Comparison of ENCODE assay signal across 20 mouse cellular contexts in genomic region chr1:172651288-172651987, GRCm38 (mm10). TPM values are rescaled to one million over a fixed set of nuclear protein-coding genes. Genes with fewer than 3 reads are reported as not detected.
"Had no signal": no experiment of that assay in that cellular context is flagged by ENCODE, and none has a peak within 500 bp of the region (broad histone marks: within the 10 kb centered on the region; RNA-seq: fewer than 3 reads in every experiment).

No protein-coding gene starts in this region.

- H3K4me3 ChIP-seq: limb, embryonic 13.5 days; neural tube, embryonic 12.5 days had no signal

- H3K27me3 ChIP-seq: limb, embryonic 13.5 days; neural tube, embryonic 12.5 days had no signal

- ATAC-seq: hindbrain, embryonic 16.5 days; inflammation-experienced regulatory T-cells, adult 6 months; intestine, postnatal 0 days; lung, postnatal 0 days had no signal

- H3K9me3 ChIP-seq: limb, embryonic 13.5 days; neural tube, embryonic 12.5 days had no signal

- H3K36me3 ChIP-seq: limb, embryonic 13.5 days; neural tube, embryonic 12.5 days had no signal

- H3K4me1 ChIP-seq: limb, embryonic 13.5 days; neural tube, embryonic 12.5 days had no signal

- H3K4me2 ChIP-seq: limb, embryonic 13.5 days; neural tube, embryonic 12.5 days had no signal

- DNase-seq: kidney, postnatal 10 days; lung, adult 2 months; lung, postnatal 36 days; midbrain, embryonic 14.5 days; thymus, adult 18-20 months; thymus, postnatal 25 days had no signal

- H3K9ac ChIP-seq: limb, embryonic 13.5 days; neural tube, embryonic 12.5 days had no signal

- H3K27ac ChIP-seq: limb, embryonic 13.5 days; neural tube, embryonic 12.5 days had no signal

RNA-seq across cellular contexts. Expression of gene Dusp23, which starts 18.7 kb away (rescaled TPM):
- total RNA-seq: neutrophil, adult 5-6 weeks had no signal

RNA-seq across cellular contexts. Expression of gene Crp, which starts 46.4 kb away (rescaled TPM):
- total RNA-seq: layer of hippocampus, postnatal 25 days; left cerebral cortex, adult 8-10 months; left cerebral cortex, postnatal 36 days; megakaryocyte progenitor cell, adult 5-6 weeks; monocyte, adult 5-6 weeks; neutrophil, adult 5-6 weeks had no signal
- polyA plus RNA-seq: hindbrain, embryonic 16.5 days; inflammation-experienced regulatory T-cells, adult 6 months; limb, embryonic 13.5 days; lung, adult 2 months; midbrain, embryonic 14.5 days; urinary bladder, adult 2 months had no signal

RNA-seq across cellular contexts. Expression of gene Fcrl6, which starts 49.1 kb away (rescaled TPM):
- total RNA-seq: layer of hippocampus, postnatal 25 days; left cerebral cortex, adult 8-10 months; left cerebral cortex, postnatal 36 days; megakaryocyte progenitor cell, adult 5-6 weeks; monocyte, adult 5-6 weeks had no signal
- polyA plus RNA-seq: intestine, postnatal 0 days; lung, adult 2 months; lung, postnatal 0 days; stomach, embryonic 14.5 days; urinary bladder, adult 2 months had no signal
